Mouse (Mus musculus) macrophage (primary cell): ENCODE data around the gene Nuak2. TPM values are rescaled to one million over a fixed set of nuclear protein-coding genes. Genes with fewer than 3 reads are reported as not detected.

ENCODE experiments used
- H3K27ac ChIP-seq: fragments of 350-480 bp; formaldehyde crosslinking; 2 replicates; pipeline ENCODE4 v1.9.0; 2021
- H3K36me3 ChIP-seq: fragments of 350-480 bp; formaldehyde crosslinking; 2 replicates; pipeline ENCODE4 v1.9.0; 2021; ENCODE audit errors: inconsistent target
- H3K4me3 ChIP-seq: fragments of 350-480 bp; formaldehyde crosslinking; 2 replicates; pipeline ENCODE4 v1.9.0; 2021; ENCODE audit errors: inconsistent target
- H3K79me2 ChIP-seq: fragments of 350-480 bp; formaldehyde crosslinking; 2 replicates; pipeline ENCODE4 v1.9.0; 2021; ENCODE audit errors: inconsistent target
- WGBS: methylation state at CpG from one replicate; pipeline ENCODE4 v1.1.7; 2026; ENCODE audit warnings: inconsistent platforms; ENCODE audit not compliant: missing documents; 5-methylcytosine and 5-hydroxymethylcytosine counted together
- polyA plus RNA-seq: library from polyadenylated mRNA; stranded (reverse); fragments of 250-400 nt; gene quantifications from 3 replicates; pipeline ENCODE4 v1.2.4, GENCODE M21; 2018; ENCODE audit warnings: inconsistent platforms

Nuak2 gene
- polyA plus RNA-seq, 1 experiment from 2014 or later, result 12.2 TPM

DNA sequence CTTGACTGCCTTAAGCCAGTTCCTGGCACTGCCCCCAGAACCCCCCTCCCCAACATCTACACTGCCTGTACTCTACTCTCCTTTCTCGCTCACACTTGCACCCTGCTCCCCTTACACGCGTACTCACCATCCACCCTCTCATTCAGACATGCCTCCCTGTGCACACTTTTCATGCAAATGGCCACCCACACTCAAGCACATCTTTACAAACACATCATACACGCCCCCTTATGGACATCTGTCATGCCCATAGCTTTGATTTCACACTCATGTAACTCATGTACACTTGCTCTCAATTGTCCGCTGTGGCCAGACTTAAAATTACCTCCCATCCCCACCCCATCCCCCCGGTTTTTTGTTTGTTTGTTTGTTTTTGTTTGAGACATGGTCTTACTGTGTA is 8.0 kb upstream of the Nuak2 start:
- H3K27ac ChIP-seq, result no peak overlapping the region
- 91% methylated on average over 5 of the region's 6 CpGs for WGBS
- no peaks in the 10 kb centered on the region for H3K36me3 ChIP-seq
- H3K4me3 ChIP-seq, result no peak overlapping the region
- H3K79me2 ChIP-seq, result no peaks in the 10 kb centered on the region

- 78% methylated on average over 7 of the region's 7 CpGs for WGBS
- H3K27ac ChIP-seq, result no peak overlapping the region
- no peaks in the 10 kb centered on the region for H3K79me2 ChIP-seq
- no peak overlapping the region for H3K4me3 ChIP-seq
- H3K36me3 ChIP-seq, result no peaks in the 10 kb centered on the region
Observed at GRCm38 (mm10) chr1:132308674-132309073, 7.3 kb upstream of the Nuak2 start.

DNA sequence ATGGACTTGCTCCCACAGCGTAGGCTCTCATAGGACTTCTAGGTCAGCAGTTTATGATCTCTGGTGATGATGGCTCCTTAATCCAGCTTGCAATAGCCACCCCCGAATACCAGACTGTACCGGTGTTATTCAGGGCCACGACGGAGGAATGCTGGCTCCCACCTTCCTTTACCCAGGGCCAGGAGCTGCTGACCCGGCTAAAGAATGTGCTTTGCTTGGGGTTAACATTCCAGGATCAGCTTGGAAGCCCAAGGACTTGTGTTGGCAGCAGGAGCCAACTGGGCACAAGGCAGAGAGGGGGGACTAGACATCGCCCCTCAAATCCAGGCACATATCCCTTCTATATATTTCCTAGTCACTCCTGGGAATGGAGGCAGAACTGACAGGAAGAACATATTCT is 5.2 kb upstream of the Nuak2 start:
- H3K4me3 ChIP-seq, result no peak overlapping the region
- WGBS, result 88% methylated on average over 7 of the region's 7 CpGs
- H3K27ac ChIP-seq, result no peak overlapping the region
- H3K36me3 ChIP-seq, result no peaks in the 10 kb centered on the region
- no peaks in the 10 kb centered on the region for H3K79me2 ChIP-seq

DNA sequence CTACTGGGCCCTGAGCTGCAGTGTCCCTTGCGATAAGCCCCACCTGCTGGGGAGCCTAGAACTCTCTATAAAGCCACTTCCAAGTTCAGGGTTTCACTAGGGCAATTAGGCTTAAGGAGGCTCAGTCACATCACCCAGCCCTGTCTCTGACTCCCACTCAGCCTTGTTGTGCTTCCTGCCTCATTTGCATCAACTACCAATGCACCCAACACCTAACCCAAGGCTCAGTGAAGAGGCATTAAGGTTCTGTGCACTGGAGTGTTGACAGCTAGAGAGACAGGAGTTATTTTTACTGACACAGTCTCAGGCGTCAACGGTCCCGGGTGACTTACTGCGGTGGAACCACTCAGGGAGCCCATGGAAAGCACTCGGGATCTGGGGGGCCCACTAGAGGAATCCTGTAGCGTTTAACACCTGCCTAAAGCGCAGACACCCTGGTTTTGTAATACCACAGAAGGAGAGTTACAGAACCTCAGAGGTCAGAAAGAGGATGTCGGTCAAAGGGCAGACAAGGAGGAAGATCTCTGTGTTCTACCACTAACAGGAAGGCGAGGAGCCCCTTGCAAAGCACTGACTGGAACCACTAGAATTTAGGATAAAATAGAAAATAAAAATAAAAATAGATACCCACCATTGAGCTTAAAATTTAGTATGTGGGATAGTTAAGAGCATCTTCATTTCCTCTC is 4.6 kb upstream of the Nuak2 start:
- peaks cover 2% of the 10 kb centered on the region; the same call in 1 of the 2 replicates for H3K79me2 ChIP-seq
- no peaks in the 10 kb centered on the region for H3K36me3 ChIP-seq
- WGBS, result 25% methylated on average over 10 of the region's 10 CpGs
- H3K4me3 ChIP-seq, result no peak overlapping the region
- no peak overlapping the region; the same call in 1 of the 2 replicates for H3K27ac ChIP-seq

- WGBS, result 24% methylated on average over 2 of the region's 2 CpGs
- H3K27ac ChIP-seq, result no peak overlapping the region; the same call in 1 of the 2 replicates
- peaks cover 6% of the 10 kb centered on the region; the same call in 1 of the 2 replicates for H3K79me2 ChIP-seq
- H3K36me3 ChIP-seq, result no peaks in the 10 kb centered on the region
- no peak overlapping the region for H3K4me3 ChIP-seq
Observed at GRCm38 (mm10) chr1:132312043-132312442, 3.9 kb upstream of the Nuak2 start.

GRCm38 (mm10) chr1:132312703-132313102 is 3.2 kb upstream of the Nuak2 start:
- WGBS, result 57% methylated on average over 3 of the region's 3 CpGs
- Histone ChIP-seq H3K79me2 (peaks cover 12% of the 10 kb centered on the region), H3K27ac (peak overlapping the region; percentile 3; the same call in 1 of the 2 replicates)

DNA sequence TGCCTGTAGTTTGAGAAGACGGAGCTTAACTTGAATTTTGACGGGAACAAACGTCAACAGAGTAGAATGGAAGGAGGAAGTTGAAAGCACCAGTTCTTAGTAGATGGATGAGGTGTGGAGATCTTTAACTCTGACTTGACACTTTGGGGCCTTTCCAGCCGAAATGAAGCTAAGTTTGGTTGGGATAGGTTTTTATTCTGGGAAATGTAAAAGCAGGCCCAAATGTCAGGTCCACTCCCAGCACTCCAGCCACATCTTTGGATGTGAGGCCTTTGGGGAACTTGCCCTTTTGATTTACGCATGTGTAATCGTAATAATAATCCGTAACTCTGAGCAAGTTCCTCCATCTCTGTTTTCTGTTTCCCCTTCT is 684 bp downstream of the Nuak2 start:
- Histone ChIP-seq H3K36me3 (peaks cover 15% of the 10 kb centered on the region; the same call in 1 of the 2 replicates), H3K79me2 (peaks cover 51% of the 10 kb centered on the region), H3K4me3 (peak overlapping the region; percentile 56), H3K27ac (peak overlapping the region; percentile 91)
- WGBS, result 2% methylated on average over 7 of the region's 7 CpGs

More at GRCm38 (mm10) chr1:132312703-132313102, 3.2 kb upstream of the Nuak2 start:
- Histone ChIP-seq H3K4me3 (no peak overlapping the region), H3K36me3 (no peaks in the 10 kb centered on the region)

DNA sequence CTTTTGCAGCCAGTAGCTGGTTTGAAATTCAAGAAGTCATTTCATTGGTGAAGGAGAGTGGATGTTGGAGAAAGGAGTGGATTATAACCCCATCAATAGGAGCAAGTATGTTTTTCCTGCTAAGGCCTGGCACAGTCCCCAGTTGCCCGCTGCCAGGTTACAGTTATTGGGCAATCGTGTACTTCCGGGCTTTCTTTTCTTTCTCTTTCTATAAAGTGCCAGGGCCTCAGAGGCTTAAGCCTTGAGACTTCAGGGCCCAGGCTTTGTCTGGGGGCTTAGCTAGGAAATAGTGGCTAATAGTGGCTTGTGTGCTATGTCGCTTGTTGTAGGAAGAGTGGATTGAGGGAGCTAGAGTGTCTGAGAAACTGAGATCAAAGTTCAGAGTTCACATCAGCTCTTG is 1.5 kb downstream of the Nuak2 start:
- peak overlapping the region; percentile 56 for H3K4me3 ChIP-seq
- peaks cover 20% of the 10 kb centered on the region; the same call in 1 of the 2 replicates for H3K36me3 ChIP-seq
- WGBS, result 0% methylated on average over 2 of the region's 4 CpGs
- peaks cover 59% of the 10 kb centered on the region for H3K79me2 ChIP-seq
- H3K27ac ChIP-seq, result peak overlapping the region; percentile 91

DNA sequence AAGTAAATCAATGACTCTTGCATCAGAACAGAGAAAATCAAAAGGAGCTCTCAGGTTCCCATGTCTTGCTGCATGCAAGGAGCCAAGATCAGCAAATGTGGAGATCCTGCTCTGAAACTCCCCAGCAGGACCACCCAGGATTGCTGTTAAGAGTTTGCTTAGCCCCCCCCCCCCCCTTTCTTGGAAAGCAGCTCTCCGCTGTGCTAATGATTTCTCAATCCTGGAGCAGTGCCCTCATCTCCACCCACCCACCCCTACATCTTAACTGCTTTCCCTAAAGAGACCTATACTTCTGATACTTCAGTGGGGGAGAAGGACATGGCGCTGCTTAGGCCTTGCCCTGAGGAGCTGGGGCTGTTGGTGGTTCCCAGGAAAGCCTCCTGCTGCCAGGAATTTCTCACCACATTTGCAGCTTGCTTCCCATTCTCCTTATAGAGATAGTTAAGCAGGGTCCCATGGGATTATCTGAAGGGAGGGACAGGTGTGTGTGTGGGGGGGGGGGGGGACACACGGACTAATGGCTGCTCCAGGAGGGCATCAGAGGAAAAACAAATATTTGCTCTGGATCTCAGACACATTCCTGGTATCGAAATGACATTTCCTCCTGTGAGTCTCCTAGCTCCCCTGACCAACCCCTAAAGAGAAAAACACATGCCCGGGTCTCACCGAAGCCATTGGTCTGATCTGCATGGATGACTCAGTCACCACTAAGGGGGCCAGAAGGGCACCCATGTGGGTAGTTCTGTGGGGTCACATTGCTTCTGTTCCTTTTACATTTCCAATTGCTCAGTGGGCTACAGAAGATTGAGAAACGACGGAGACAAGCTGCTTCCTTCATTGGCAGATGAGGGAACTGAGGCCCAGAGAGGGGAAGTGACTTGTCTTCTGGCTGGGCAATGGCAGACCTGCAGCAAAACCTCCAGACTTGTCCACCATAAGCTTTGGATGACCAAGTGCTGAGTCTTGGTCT is 2.3 kb downstream of the Nuak2 start:
- Histone ChIP-seq H3K27ac (peak overlapping the region; percentile 91), H3K36me3 (peaks cover 20% of the 10 kb centered on the region; the same call in 1 of the 2 replicates), H3K79me2 (peaks cover 67% of the 10 kb centered on the region), H3K4me3 (peak overlapping the region; percentile 56)
- WGBS, result 4% methylated on average over 8 of the region's 8 CpGs

- H3K27ac ChIP-seq, result peak overlapping the region; percentile 91
- WGBS, result 11% methylated on average over 5 of the region's 5 CpGs
- H3K79me2 ChIP-seq, result peaks cover 77% of the 10 kb centered on the region
Observed at GRCm38 (mm10) chr1:132319242-132319641, 3.3 kb downstream of the Nuak2 start.

GRCm38 (mm10) chr1:132321821-132322580 is 6.1 kb downstream of the Nuak2 start:
- WGBS, result 89% methylated on average over 5 of the region's 7 CpGs

More at GRCm38 (mm10) chr1:132319242-132319641, 3.3 kb downstream of the Nuak2 start:
- Histone ChIP-seq H3K4me3 (no peak overlapping the region), H3K36me3 (peaks cover 26% of the 10 kb centered on the region; the same call in 1 of the 2 replicates)

DNA sequence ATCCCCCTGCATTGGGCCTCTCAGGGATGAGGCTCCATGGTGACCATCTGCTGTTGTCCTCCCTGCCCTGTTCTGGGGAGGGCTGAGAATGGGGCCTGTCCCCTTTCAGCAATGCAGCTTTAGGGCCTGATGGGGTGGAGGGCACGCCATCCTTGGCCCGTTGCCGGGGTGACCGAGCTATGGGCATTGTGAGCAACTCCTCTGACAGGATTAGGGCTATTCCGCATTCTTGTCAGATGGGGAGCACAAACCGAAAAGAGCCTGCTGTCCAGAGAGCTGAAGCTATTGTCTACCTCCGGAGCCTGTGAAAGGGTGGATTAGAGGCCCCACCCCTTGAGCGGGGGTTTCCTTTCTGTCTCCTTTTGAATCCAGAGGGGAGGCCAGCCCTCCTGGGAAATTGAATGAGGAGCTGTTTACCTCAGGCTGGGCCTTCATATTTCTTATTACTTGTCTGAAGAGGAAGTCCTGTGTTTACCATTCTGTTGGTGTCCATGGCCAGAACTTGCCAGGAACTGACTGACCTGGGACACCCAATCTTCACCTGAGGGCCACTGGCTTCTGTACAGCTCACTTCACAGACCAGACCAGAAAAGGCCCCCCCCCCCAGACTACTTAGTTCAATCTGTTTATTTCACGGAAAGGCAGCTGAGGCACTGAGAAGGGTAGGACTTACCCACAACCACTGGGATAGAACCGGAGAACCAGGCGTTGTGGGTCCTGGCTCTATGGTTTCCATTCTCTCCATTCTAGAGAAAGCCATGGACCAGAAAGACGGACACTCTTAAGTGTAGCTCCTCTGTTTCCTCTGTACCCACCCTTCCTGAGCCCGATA is 7.0 kb downstream of the Nuak2 start:
- WGBS, result 90% methylated on average over 13 of the region's 13 CpGs
- Histone ChIP-seq H3K4me3 (no peak overlapping the region), H3K27ac (no peak overlapping the region), H3K36me3 (peaks cover 62% of the 10 kb centered on the region), H3K79me2 (peaks cover 90% of the 10 kb centered on the region)

More at GRCm38 (mm10) chr1:132321821-132322580, 6.1 kb downstream of the Nuak2 start:
- no peak overlapping the region for H3K4me3 ChIP-seq
- peaks cover 98% of the 10 kb centered on the region for H3K79me2 ChIP-seq
- peaks cover 53% of the 10 kb centered on the region for H3K36me3 ChIP-seq
- H3K27ac ChIP-seq, result no peak overlapping the region

DNA sequence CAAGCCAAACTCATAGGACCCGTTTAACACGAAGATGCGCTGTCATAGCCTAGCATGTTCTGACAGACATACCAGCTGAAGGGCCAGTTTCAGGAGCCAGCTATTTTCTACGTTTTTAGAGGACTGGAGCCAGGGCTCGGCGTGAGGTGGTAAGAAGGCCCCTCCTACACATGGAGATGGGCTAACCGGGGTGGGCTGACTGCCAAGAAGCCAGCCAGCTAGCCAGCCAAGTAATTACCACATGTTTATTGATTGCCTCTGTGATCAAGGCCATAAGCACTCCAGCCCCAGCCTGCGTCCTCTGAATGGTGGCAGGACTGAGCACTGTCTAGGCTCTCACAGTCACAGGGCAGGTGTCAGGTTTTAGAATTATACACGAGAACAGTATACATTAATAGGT is 10.9 kb downstream of the Nuak2 start:
- Histone ChIP-seq H3K4me3 (no peak overlapping the region), H3K27ac (no peak overlapping the region), H3K79me2 (peaks cover 52% of the 10 kb centered on the region), H3K36me3 (peaks cover 71% of the 10 kb centered on the region)
- WGBS, result 89% methylated on average over 9 of the region's 9 CpGs
